Mouse (Mus musculus) heart, adult 2 months (tissue): ENCODE measurements around the gene Brca2.

Experiments
- CTCF ChIP-seq: fragments of 200-600 bp; IDR thresholded peaks from 2 replicates; pipeline ENCODE4 v1.8.1; 2022; ENCODE audit warnings: antibody characterized with exemption, mild to moderate bottlenecking, moderate library complexity
- EP300 ChIP-seq: fragments of 200-500 bp; IDR thresholded peaks from 2 replicates; pipeline ENCODE4 v1.6.1; 2011; ENCODE audit warnings: low read depth, low read length, control low read depth; ENCODE audit not compliant: insufficient read depth
- POLR2A ChIP-seq: fragments of 200-500 bp; IDR thresholded peaks from 2 replicates; pipeline ENCODE4 v1.6.1; 2011; ENCODE audit warnings: mild to moderate bottlenecking, low read depth, low read length, control low read depth; ENCODE audit not compliant: insufficient read depth

GRCm38 (mm10) chr5:150477364-150477763, 45.1 kb upstream of the Brca2 start:
- TF ChIP-seq EP300 (no peak), POLR2A (no peak), CTCF (no peak)
